In genomic region chr8:122547815-122548214, GRCm38 (mm10) we compare ENCODE assay signal across 8 mouse cellular contexts. TPM values are rescaled to one million over a fixed set of nuclear protein-coding genes. Genes with fewer than 3 reads are reported as not detected.
DNase-seq lines count a peak whose midpoint lies in the region; ATAC-seq lines count a peak whose summit lies in the region.

No protein-coding gene starts in this region.

- H3K9ac ChIP-seq in embryonic facial prominence, embryonic 12.5 days: no peak overlapping the region
- H3K9ac ChIP-seq in kidney, embryonic 16.5 days (replicated peaks; ENCODE audit: low read length): peak overlapping the region; percentile 58; the same call in 1 of the 2 replicates

- H3K9me3 ChIP-seq in embryonic facial prominence, embryonic 12.5 days: no peaks in the 10 kb centered on the region
- no peaks in the 10 kb centered on the region for H3K9me3 ChIP-seq in kidney, embryonic 16.5 days (ENCODE audit: low read length)

- WGBS in embryonic facial prominence, embryonic 12.5 days: 35% methylated on average over 5 of the region's 5 CpGs
- 24% methylated on average over 5 of the region's 5 CpGs for WGBS in kidney, embryonic 16.5 days

- H3K4me1 ChIP-seq in embryonic facial prominence, embryonic 12.5 days: peaks cover 40% of the 10 kb centered on the region
- peaks cover 51% of the 10 kb centered on the region for H3K4me1 ChIP-seq in kidney, embryonic 16.5 days (ENCODE audit: insufficient read depth, low read length)

- DNase-seq in embryo, embryonic 10 days (ENCODE audit: low spot score): peak; percentile 59
- DNase-seq in embryo, embryonic 9.5 days (ENCODE audit: extremely low spot score): no peak
- peak; percentile 71 to 79 for DNase-seq in lung, postnatal 4 days
- peak; percentile 56 for DNase-seq in thymus, postnatal 25 days
- no peak for DNase-seq in left cerebral cortex, postnatal 4 days
- DNase-seq in urinary bladder, postnatal 14 days (ENCODE audit: low spot score): no peak

- no peak overlapping the region for H3K4me3 ChIP-seq in embryonic facial prominence, embryonic 12.5 days
- H3K4me3 ChIP-seq in kidney, embryonic 16.5 days (ENCODE audit: low read length): 0 out of 2 replicates have a peak overlapping the region, but pooled peaks have one; percentile 4

- H3K27ac ChIP-seq in embryonic facial prominence, embryonic 12.5 days: peak overlapping the region; percentile 37; the same call in 1 of the 2 replicates
- H3K27ac ChIP-seq in kidney, embryonic 16.5 days (ENCODE audit: low read length): peak overlapping the region; percentile 93

- no peaks in the 10 kb centered on the region for H3K27me3 ChIP-seq in embryonic facial prominence, embryonic 12.5 days
- H3K27me3 ChIP-seq in kidney, embryonic 16.5 days (ENCODE audit: insufficient read depth, low read length): no peaks in the 10 kb centered on the region

- intact Hi-C loops in left cerebral cortex, postnatal 4 days (cut with DNase I): no loop called here

- H3K4me2 ChIP-seq in embryonic facial prominence, embryonic 12.5 days (replicated peaks): no peak overlapping the region
- peak overlapping the region; percentile 43 for H3K4me2 ChIP-seq in kidney, embryonic 16.5 days (replicated peaks; ENCODE audit: low read depth, low read length)

- no peak for ATAC-seq in embryonic facial prominence, embryonic 12.5 days (ENCODE audit: insufficient number of reproducible peaks, insufficient read depth, low FRiP score, low TSS enrichment)
- ATAC-seq in kidney, embryonic 16.5 days (ENCODE audit: low FRiP score, low TSS enrichment): no peak

- no peaks in the 10 kb centered on the region for H3K36me3 ChIP-seq in embryonic facial prominence, embryonic 12.5 days
- H3K36me3 ChIP-seq in kidney, embryonic 16.5 days (ENCODE audit: insufficient read depth, low read length): no peaks in the 10 kb centered on the region

RNA-seq across cellular contexts. Expression of gene Piezo1, which starts 3.3 kb away (rescaled TPM):
- 11.6 and 16.7 TPM in 2 replicates for polyA plus RNA-seq in embryonic facial prominence, embryonic 12.5 days (2016; fragmentation: Nextera tagmentation; extraction: Ambion mirVana)
- 15.6 and 16.9 TPM in 2 replicates for polyA plus RNA-seq in kidney, embryonic 16.5 days (2015; fragmentation: Nextera tagmentation; extraction: Ambion mirVana)
- 10 to 100 TPM; 19.9 to 20.6 TPM for total RNA-seq in left cerebral cortex, postnatal 4 days (2021)

RNA-seq across cellular contexts. Expression of gene Cdt1, which starts 20.0 kb away (rescaled TPM):
- polyA plus RNA-seq in embryonic facial prominence, embryonic 12.5 days (2016; fragmentation: Nextera tagmentation; extraction: Ambion mirVana): 41.2 and 41.6 TPM in 2 replicates
- polyA plus RNA-seq in kidney, embryonic 16.5 days (2015; fragmentation: Nextera tagmentation; extraction: Ambion mirVana): 43.0 and 49.0 TPM in 2 replicates
- total RNA-seq in left cerebral cortex, postnatal 4 days (2021): 1 to 10 TPM; 5.9 to 6.9 TPM

RNA-seq across cellular contexts. Expression of gene Aprt, which starts 28.9 kb away (rescaled TPM):
- 289 and 298 TPM in 2 replicates for polyA plus RNA-seq in embryonic facial prominence, embryonic 12.5 days (2016; fragmentation: Nextera tagmentation; extraction: Ambion mirVana)
- polyA plus RNA-seq in kidney, embryonic 16.5 days (2015; fragmentation: Nextera tagmentation; extraction: Ambion mirVana): 363 and 371 TPM in 2 replicates
- 100 to 1,000 TPM; 101 to 102 TPM for total RNA-seq in left cerebral cortex, postnatal 4 days (2021)

Comparison
In these comparisons a context has a peak if more than half of its experiments do, and no peak if none do; other contexts are left out.
1. DNase-seq: peak in embryo, embryonic 10 days (single experiment), lung, postnatal 4 days (2 of 2) and thymus, postnatal 25 days (single experiment); none in embryo, embryonic 9.5 days (single experiment), left cerebral cortex, postnatal 4 days (single experiment) and urinary bladder, postnatal 14 days (single experiment).